Mouse (Mus musculus): Measurements from ENCODE around the gene 4931429L15Rik.

GRCm38 (mm10) chr9:46270782-46271181, 49.0 kb downstream of the 4931429L15Rik start:
- no peak for TF ChIP-seq CTCF (IDR thresholded peaks at IDR 0.05; ENCODE audit: control insufficient read depth, insufficient read depth, insufficient read length)
- no peak for TF ChIP-seq MAX (IDR thresholded peaks at IDR 0.05)

All from C2C12 (cell line).